Mouse (Mus musculus): Measurements from ENCODE around the gene Kcne2.

The Kcne2 gene

DNA sequence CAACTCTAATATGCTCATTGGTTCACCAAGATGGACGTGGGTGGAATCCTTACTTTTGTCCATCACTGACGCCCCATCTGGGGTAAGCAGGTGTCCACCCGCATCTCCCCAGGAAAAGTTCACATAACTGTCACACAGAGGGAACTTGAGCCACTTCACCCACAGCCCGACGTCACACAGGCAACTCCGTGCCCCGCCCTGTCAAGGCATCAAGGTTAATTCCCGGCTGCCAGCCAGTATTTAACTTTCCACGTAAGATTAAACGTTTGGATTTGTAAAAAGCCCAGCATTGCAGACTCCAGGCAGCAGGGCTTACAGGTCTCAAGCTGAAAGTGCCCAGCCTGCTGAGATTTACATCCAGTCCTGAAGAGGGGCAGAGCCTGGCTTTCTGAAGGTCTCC lies at the start of gene Kcne2:
Gene Kcne2 (plus strand): TSS at position 289 of the 400 bp plus-strand sequence.
- DNase-seq (ENCODE audit: low read depth, low spot score), result no peak

DNA sequence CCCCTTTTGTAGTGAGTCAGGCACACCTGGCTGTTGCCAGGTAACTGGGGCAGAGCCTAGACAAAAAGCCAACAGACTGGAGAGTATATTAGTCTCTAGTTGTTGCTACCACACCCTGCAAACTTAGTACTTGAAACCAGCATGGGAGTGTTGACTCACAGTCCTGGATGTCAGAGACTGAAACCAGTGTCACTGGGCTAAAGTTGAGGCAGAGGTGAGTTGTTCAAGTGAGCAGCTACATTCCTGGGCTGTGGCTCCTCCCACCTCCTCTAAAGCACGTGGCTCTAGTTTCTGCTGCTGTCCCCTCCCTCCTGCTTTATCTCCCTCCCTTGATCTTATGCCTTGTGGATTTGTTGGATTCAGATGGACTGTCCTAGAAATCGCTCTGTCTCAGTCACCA lies 46.3 kb upstream of the Kcne2 start:
- DNase-seq (ENCODE audit: low read depth, low spot score), result no peak

DNA sequence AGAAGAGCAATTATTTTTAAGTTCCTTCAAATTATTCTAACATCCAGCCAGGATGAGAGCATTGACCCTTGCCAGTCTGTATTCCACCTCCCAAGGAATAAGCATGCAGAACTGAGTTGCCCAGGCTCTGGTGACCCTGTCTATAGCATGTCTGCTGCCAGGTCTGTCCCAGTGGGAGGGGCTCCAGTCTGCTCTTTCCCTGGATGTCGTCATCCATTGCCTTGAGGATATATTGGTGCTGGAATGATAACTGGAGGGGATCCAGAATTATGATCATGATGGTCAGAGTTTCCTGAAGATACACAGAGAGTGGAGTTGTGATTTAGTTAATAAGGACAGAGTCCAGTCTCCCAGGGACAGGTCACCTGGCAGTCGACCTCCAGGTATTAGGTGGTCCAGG lies 45.2 kb upstream of the Kcne2 start:
- no peak for DNase-seq (ENCODE audit: low read depth, low spot score)

- DNase-seq (ENCODE audit: low read depth, low spot score), result no peak
These were observed 44.5 kb upstream of the Kcne2 start for GRCm38 (mm10) chr16:92247700-92248099.

DNA sequence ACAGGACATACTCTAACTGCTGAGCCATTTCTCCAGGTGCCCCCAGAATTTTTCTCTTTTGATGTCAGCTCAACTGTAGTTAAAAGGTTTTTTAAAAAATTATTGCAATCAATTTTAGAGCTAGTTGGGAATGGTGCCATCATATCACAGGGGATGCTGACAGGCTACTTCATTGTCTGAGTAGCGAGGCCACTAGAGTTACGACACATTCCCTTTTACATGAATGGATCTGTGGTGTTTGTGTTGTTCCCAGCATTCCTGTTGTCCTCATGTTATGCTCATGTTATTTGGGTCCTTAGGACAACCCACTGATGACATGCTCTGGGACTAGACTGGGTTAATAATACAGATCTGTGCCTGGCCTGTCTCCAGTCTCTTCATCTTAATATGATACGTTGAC lies 42.5 kb upstream of the Kcne2 start:
- DNase-seq (ENCODE audit: low read depth, low spot score), result no peak

- no peak for DNase-seq (ENCODE audit: low read depth, low spot score)
These were observed 41.7 kb upstream of the Kcne2 start for GRCm38 (mm10) chr16:92250452-92250851.

GRCm38 (mm10) chr16:92254316-92254715 lies 37.9 kb upstream of the Kcne2 start:
- no peak for DNase-seq (ENCODE audit: low read depth, low spot score)

- DNase-seq (ENCODE audit: low read depth, low spot score), result no peak
These were observed 24.3 kb upstream of the Kcne2 start for GRCm38 (mm10) chr16:92267861-92268260.

DNA sequence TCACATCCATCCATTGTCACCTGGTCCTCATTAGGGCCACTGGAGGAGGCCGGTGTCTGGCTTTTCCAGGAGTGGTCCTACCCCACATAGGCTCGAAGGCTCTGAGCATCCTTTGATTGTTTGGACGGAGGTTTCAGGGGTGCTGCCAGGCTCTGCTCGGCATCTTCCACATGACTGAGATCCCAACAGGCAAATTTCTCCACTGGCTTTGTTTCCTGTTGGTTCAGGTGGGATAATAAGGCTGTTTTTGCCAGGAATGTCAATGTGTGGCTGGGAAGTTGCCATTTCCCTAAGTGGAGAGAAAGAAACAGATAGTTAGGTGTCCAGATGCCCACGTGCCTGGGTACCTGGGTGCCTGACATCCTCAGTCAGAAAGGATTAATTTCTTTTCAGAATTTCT lies 17.7 kb upstream of the Kcne2 start:
- DNase-seq (ENCODE audit: low read depth, low spot score), result no peak

DNA sequence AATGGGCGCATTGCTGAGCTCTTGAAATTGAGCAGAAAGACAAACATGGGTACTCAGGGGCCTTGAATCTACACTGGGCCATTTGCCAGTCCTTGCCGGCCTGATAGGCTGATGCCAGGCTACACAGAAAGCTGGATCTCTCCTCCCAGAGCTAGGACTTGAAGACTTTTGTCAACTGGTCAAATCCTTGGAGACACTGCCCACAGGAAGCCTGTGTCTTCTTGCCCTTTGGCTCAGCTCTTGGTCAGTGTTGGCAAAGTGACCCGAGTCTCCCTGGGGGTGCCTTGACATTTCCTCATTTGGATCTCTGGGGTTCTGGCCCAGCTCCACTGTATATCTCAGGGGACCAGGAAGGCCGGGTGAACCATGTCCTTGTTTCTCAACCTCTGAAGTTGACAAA lies 16.7 kb upstream of the Kcne2 start:
- no peak for DNase-seq (ENCODE audit: low read depth, low spot score)

DNA sequence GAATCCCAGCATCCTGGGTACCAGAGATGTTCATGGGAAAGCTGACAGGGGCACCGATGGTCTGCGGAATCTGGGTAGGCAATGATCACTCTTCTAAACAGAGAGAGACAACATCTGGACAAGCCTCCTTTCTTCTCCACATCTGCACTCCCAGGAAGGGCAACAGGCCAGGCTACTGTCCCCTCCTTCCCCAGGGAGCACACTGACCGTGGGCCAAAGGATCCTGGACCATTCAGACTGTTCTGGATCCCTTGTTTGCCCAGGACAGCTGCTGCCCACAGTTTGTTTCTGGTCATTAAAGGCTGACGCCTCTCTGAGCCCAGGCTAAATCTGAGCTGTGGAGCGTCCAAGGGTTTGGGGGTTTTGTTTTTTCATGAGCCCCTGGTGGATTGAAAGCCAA lies 9.5 kb upstream of the Kcne2 start:
- no peak for DNase-seq (ENCODE audit: low read depth, low spot score)

DNA sequence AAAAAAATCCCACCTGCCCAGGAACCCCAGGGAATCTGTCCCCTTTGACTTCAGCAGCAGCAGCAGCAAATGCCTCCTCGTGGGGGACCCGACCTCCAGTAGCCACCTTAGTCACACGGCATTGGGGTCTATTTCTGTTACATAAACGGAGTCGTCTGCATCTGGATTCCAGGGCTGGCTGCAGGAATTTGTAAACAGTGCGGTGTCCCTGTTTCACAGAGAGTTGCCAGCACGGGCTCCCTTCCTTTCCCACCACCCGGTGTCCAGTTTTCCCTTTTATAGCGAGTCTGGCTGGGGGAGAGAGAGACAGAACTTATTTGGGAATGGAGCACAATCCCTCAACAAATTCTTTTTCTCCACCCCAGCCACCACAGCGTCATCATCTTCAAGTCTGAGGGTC lies 7.1 kb upstream of the Kcne2 start:
- DNase-seq (ENCODE audit: low read depth, low spot score), result no peak

DNA sequence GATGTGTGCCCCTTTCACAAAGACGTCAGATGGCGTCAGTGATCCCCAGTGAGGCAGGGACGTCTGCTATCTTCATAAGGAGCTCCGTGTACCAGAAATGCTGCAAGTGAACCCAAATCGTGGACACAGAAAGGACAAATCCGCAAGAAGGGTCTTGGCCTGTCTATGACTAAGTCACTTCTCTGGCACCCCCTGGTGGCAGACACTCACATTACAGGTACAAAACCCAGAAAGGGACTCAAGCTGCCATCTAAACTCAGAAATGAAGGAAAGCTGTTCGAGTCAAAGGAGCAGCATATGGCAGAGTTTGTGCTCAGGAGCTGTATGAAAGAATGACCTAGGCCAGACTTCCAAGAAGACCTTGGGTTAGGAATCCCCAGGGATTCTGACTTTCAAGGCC lies 5.6 kb upstream of the Kcne2 start:
- peak; percentile 50 for DNase-seq (ENCODE audit: low read depth, low spot score)

- peak; percentile 18 for DNase-seq (ENCODE audit: low read depth, low spot score)
These were observed 3.4 kb upstream of the Kcne2 start for GRCm38 (mm10) chr16:92288778-92289177.

- DNase-seq (ENCODE audit: low read depth, low spot score), result no peak
These were observed 2.1 kb upstream of the Kcne2 start for GRCm38 (mm10) chr16:92290045-92290444.

DNA sequence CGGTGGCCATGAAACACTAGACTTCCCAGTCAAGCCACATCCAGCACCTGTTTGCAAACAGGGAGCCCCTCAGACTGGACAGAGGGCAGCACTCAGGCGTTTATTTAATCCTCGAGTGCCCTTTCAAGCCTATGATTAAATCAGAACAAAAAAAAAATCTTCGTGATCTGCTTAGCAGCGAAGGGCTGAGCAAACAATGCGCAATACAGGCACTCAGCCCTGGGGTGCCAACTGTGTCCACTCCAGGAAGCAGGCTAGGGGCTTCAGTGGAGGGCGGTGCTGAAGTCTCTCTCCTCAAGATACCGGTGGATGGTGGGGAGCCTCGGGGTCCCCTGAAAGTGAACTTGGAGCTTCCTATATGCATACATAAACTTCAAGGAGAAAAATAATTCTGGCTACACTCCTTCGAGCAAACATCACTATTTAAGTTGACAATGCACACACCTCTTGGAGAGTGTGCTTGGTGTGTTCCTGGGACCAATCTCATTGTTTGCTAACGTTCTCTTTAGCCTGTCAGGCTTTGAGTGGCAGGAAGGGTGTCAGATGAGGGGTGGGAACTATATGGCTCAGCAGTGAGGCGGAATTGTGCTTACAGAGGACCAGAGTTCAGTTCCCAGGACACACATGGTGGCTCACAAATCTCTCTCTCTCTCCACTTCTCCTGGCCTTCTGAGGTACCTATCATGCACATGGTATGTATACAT lies 2.2 kb downstream of the Kcne2 start:
- DNase-seq (ENCODE audit: low read depth, low spot score), result no peak

DNA sequence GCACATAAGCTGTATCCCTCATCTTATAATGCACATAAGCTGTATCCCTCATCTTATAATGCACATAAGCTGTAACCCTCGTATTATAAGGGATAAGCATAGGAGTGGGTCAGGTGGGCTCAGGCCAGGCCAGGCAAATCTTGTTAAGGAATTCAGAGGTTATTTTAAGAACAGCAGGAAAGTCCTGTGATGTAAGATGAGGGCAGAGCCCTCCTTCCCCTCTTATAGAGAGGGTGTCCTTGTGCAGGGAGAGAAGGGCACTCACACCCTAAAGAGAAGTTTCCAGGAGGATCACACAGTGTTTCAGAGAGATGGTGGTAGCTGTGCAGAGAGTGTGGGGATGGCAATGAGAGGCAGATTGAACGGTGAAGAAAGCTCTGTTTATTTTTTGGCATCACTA lies 3.1 kb downstream of the Kcne2 start:
- DNase-seq (ENCODE audit: low read depth, low spot score), result no peak

- peak; percentile 95 for DNase-seq (ENCODE audit: low read depth, low spot score)
These were observed 8.6 kb downstream of the Kcne2 start, which contains the start of gene Smim11 for GRCm38 (mm10) chr16:92300649-92301411. TSS of gene Smim11 (plus strand) at chr16:92301286.

DNA sequence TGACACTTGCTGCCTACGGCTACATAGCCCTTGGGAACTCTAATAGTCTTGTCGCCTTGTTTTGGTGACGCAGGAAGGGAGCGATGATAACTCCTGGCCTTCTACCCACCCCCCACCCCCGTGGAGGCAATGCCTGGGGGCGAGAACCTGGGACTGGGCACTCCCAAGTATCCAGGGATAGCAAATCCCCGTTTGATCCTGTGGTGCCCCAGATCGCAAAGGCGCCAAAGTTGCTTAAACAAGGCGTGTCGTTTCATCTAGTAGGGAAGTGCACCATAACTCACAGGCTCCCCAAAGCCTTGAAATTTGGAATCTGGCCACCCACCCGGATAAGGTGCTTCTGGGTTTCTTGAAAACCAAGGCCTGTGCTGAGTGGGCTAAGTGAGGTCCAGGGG lies 9.2 kb downstream of the Kcne2 start:
- DNase-seq (ENCODE audit: low read depth, low spot score), result no peak

- DNase-seq (ENCODE audit: low read depth, low spot score), result no peak
These were observed 9.8 kb downstream of the Kcne2 start for GRCm38 (mm10) chr16:92301989-92302388.

DNA sequence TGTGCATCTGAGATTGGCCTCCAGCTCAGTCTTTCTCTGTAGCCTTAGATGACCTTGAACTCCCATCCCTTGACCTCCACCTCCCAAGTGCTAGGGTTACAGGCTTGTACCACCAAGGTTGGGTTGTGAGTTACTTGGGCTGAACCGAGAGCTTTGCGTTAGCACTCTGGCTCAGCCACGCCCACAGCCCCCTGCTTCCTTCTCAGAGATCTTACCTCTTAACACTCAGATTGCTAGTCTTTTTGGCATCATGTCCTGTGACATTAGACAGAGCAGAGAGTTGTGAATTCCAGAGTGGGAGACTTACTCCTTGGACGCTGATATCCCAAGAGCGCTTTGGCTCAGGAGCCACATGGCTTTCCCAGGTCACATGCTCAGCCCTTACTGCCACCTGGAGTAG lies 10.3 kb downstream of the Kcne2 start:
- DNase-seq (ENCODE audit: low read depth, low spot score), result no peak

GRCm38 (mm10) chr16:92305519-92305918 lies 13.3 kb downstream of the Kcne2 start:
- no peak for DNase-seq (ENCODE audit: low read depth, low spot score)

- no peak for DNase-seq (ENCODE audit: low read depth, low spot score)
These were observed 15.8 kb downstream of the Kcne2 start for GRCm38 (mm10) chr16:92307947-92308346.
